ENCODE assay signal across 8 mouse cellular contexts in genomic region chr9:48760449-48761174, GRCm38 (mm10).
DNase-seq lines count a peak whose midpoint lies in the region; ATAC-seq lines count a peak whose summit lies in the region.

No protein-coding gene starts in this region.

- WGBS in neural tube, embryonic 11.5 days: 55% methylated on average over 13 of the region's 13 CpGs
- WGBS in forebrain, embryonic 13.5 days: 48% methylated on average over 13 of the region's 13 CpGs
- 18% methylated on average over 13 of the region's 13 CpGs for WGBS in heart, embryonic 14.5 days
- 14% methylated on average over 13 of the region's 13 CpGs for WGBS in limb, embryonic 15.5 days

- no peak overlapping the region for H3K9ac ChIP-seq in neural tube, embryonic 11.5 days (ENCODE audit: low read length)
- H3K9ac ChIP-seq in forebrain, embryonic 13.5 days: no peak overlapping the region
- no peak overlapping the region for H3K9ac ChIP-seq in heart, embryonic 14.5 days (ENCODE audit: low read length)
- no peak overlapping the region for H3K9ac ChIP-seq in limb, embryonic 15.5 days

- ATAC-seq in neural tube, embryonic 11.5 days (ENCODE audit: insufficient read depth, low FRiP score, low TSS enrichment): no peak
- ATAC-seq in forebrain, embryonic 13.5 days: peak; percentile 87
- peak; percentile 85 for ATAC-seq in heart, embryonic 14.5 days (ENCODE audit: insufficient number of reproducible peaks, insufficient read depth, low FRiP score, low read depth)
- peak; percentile 70; the same call in 1 of the 2 replicates for ATAC-seq in limb, embryonic 15.5 days (ENCODE audit: insufficient number of reproducible peaks, low FRiP score, low TSS enrichment, low read depth)

- H3K9me3 ChIP-seq in neural tube, embryonic 11.5 days (ENCODE audit: control insufficient read depth, low read length): no peaks in the 10 kb centered on the region
- no peaks in the 10 kb centered on the region for H3K9me3 ChIP-seq in forebrain, embryonic 13.5 days (replicated peaks)
- no peaks in the 10 kb centered on the region for H3K9me3 ChIP-seq in heart, embryonic 14.5 days (ENCODE audit: control insufficient read depth, low read length)
- no peaks in the 10 kb centered on the region for H3K9me3 ChIP-seq in limb, embryonic 15.5 days

- H3K4me3 ChIP-seq in neural tube, embryonic 11.5 days (ENCODE audit: low read depth, low read length): no peak overlapping the region
- no peak overlapping the region for H3K4me3 ChIP-seq in forebrain, embryonic 13.5 days
- no peak overlapping the region for H3K4me3 ChIP-seq in heart, embryonic 14.5 days (ENCODE audit: control insufficient read depth in 1 of 2, insufficient read depth in 1 of 2, low read depth in 1 of 2, low read length in 2 of 2)
- H3K4me3 ChIP-seq in limb, embryonic 15.5 days: no peak overlapping the region

- H3K4me2 ChIP-seq in neural tube, embryonic 11.5 days (ENCODE audit: low read depth): no peak overlapping the region
- H3K4me2 ChIP-seq in forebrain, embryonic 13.5 days: no peak overlapping the region
- peak overlapping the region; percentile 43; the same call in 1 of the 2 replicates for H3K4me2 ChIP-seq in heart, embryonic 14.5 days (ENCODE audit: low read length)
- H3K4me2 ChIP-seq in limb, embryonic 15.5 days: no peak overlapping the region

- peak; percentile 42 for DNase-seq in neural tube, embryonic 11.5 days (ENCODE audit: low spot score)
- DNase-seq in neural tube, embryonic 10.5 days (ENCODE audit: extremely low spot score, low spot score): no peak
- DNase-seq in kidney, postnatal 10 days: peak; percentile 85
- peak; percentile 72 for DNase-seq in retina, postnatal 1 day
- no peak for DNase-seq in thymus, postnatal 25 days

- peaks cover 17% of the 10 kb centered on the region for H3K4me1 ChIP-seq in neural tube, embryonic 11.5 days (ENCODE audit: control insufficient read depth, insufficient read depth, low read length)
- H3K4me1 ChIP-seq in forebrain, embryonic 13.5 days: peaks cover 43% of the 10 kb centered on the region
- H3K4me1 ChIP-seq in heart, embryonic 14.5 days (ENCODE audit: control insufficient read depth in 2 of 2, insufficient read depth in 2 of 2, low read length in 2 of 2): peaks cover 18 to 28% of the 10 kb centered on the region in 2 experiments
- H3K4me1 ChIP-seq in limb, embryonic 15.5 days: peaks cover 64% of the 10 kb centered on the region

- H3K27ac ChIP-seq in neural tube, embryonic 11.5 days (ENCODE audit: low read depth, low read length): no peak overlapping the region
- peak overlapping the region; percentile 62 for H3K27ac ChIP-seq in forebrain, embryonic 13.5 days
- peak overlapping the region; percentile 37 to 58 for H3K27ac ChIP-seq in heart, embryonic 14.5 days (replicated peaks in 1 of 2; ENCODE audit: control insufficient read depth in 1 of 2, insufficient read depth in 1 of 2, low read depth in 2 of 2, low read length in 2 of 2)
- H3K27ac ChIP-seq in limb, embryonic 15.5 days: peak overlapping the region; percentile 64; the same call in 1 of the 2 replicates

- H3K36me3 ChIP-seq in neural tube, embryonic 11.5 days (ENCODE audit: control insufficient read depth, insufficient read depth, low read length): no peaks in the 10 kb centered on the region
- no peaks in the 10 kb centered on the region for H3K36me3 ChIP-seq in forebrain, embryonic 13.5 days (ENCODE audit: poor library complexity, severe bottlenecking)
- no peaks in the 10 kb centered on the region for H3K36me3 ChIP-seq in heart, embryonic 14.5 days (ENCODE audit: control insufficient read depth, insufficient read depth, low read length)
- no peaks in the 10 kb centered on the region for H3K36me3 ChIP-seq in limb, embryonic 15.5 days

- no peaks in the 10 kb centered on the region for H3K27me3 ChIP-seq in neural tube, embryonic 11.5 days (ENCODE audit: control insufficient read depth, insufficient read depth, low read length)
- no peaks in the 10 kb centered on the region for H3K27me3 ChIP-seq in forebrain, embryonic 13.5 days
- no peaks in the 10 kb centered on the region for H3K27me3 ChIP-seq in heart, embryonic 14.5 days (ENCODE audit: control insufficient read depth, insufficient read depth, low read length)
- H3K27me3 ChIP-seq in limb, embryonic 15.5 days: peaks cover 20% of the 10 kb centered on the region

Comparison
In these comparisons a context has a peak if more than half of its experiments do, and no peak if none do; other contexts are left out.
1. DNase-seq: peak in neural tube, embryonic 11.5 days (single experiment), kidney, postnatal 10 days (single experiment) and retina, postnatal 1 day (single experiment); none in neural tube, embryonic 10.5 days (single experiment) and thymus, postnatal 25 days (single experiment).